Mouse (Mus musculus) lung, postnatal 10 days (tissue): Measurements from ENCODE around the gene Zbtb24.
"Not testable (repeated sequence)": the region's sequence is repeated elsewhere in the genome, so short reads cannot be mapped to it uniquely, and the experiment has no call there.

ENCODE experiments used
- DNase-seq: peaks from one replicate; pipeline ENCODE4 v3.0.0; 2021

Gene Zbtb24

DNA sequence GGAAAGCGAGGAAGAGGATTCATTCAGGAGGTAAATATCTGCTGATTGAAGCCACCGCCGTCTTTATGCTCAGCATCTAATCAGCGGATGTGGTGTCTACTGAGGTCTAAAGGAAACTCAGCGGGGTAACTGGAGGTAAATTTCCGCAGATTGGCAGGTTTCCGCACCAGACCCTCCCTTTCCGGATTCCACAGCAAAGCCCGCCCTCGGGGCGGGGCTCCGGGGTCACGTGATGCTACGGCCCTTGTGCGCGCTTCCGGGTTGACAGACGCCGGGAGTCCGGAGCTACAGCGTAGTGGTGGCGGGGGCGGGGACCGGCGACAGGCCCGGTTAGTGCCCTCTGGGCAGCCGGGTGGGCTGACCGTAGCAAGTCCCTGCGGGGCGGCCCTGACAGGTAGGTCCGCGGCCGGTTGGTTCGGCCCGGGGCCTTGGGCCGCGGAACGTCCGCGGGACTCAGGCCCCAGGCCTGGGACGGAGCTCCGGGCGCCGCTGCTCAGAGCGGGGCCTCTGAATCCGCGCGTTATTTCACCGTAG, at the start of gene Zbtb24:
Gene Zbtb24, plus strand, starts transcription at position 247 of the 534 bp plus-strand sequence.
- peak; percentile 97 for DNase-seq

DNA sequence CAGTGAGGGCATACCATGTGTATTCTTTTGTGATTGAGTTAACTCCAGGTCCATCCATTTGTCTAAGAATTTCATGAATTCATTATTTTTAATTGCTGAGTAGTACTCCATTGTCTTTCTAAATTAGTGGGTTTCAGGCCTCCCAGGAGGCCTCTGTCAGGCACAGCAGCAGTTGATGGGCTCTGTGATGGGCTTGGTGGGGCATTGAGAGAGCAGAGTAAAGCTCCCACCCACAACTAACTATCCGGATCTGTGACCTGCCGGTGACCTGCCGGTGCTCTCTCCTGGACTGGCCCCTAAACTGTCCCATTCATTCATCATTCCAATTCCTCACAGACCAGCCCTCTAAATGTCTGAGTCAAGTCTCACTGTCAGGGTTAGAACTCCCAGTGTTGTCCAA, 49.1 kb upstream of the Zbtb24 start:
- no peak for DNase-seq

DNA sequence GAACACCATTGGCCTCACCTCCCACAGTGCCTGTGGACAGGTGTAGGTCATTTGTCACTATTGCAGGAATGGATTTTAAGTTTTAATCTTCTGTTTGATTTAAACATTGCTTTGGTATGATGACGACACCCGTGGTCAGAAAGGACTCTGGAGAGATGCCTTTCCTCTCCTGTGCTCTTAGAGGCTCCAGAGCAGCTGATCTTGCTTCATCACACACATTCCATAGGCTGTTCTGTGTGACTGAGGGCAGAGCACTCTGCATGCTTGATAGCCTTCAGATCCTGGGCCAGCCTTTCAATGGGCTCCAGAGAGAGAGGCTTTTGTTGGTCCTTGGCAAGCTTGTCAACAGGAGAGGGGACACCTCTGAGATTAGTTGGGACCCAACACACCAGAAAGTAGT, 46.8 kb upstream of the Zbtb24 start:
- DNase-seq = peak; percentile 22

DNA sequence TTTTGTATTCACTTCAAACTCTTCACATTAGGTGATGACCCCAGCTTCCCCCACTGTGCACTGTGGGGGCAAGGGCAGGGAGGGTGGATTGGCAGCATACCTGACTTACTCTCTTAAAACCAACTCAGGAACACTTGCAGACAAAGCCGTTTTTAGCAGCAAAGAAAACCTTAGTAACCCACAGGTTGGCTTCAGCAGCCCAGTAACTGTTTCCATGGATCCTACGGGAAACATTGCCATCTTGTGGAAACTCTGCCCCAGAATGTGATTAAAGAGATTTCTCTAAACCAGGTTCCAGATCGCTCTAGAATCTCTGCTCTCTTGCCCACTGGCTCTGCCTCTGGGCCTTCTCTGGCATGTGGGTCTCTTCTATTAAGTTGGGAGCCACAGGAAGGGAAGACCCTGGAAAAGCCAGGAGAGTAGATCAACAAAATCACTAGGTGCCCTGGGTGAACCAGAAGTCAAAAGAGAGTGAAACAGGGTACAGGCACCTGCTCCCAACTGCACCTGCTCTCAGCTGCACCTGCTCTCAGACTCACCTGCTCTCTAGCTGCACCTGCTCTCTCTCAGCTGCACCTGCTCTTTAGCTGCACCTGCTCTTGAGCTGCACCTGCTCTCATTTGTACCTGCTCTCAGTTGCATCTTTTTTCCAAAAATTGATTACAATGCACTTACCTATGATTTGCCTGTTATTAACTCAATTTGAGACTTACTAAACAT, 46.1 kb upstream of the Zbtb24 start:
- DNase-seq = peak; percentile 23

DNA sequence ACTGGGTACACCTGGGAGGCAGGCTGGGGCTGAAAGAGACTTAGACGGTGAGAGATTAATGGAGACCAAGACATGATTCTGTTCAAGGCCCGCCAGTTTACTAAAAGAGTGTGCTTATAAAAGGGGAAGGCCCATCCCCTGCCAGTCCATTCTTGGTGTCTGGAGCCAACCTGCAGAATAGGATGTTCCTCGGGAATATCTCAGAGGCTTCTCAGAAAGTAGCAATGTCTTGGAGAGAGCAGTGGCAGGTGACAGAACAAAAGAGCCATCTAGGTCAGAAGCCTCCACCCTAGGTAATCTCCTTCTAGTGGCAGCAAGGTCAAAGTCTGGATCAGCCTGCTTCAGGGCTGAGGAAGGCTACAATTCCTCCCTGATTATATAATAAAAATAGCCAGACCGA, 40.0 kb upstream of the Zbtb24 start:
- not testable (repeated sequence) for DNase-seq

DNA sequence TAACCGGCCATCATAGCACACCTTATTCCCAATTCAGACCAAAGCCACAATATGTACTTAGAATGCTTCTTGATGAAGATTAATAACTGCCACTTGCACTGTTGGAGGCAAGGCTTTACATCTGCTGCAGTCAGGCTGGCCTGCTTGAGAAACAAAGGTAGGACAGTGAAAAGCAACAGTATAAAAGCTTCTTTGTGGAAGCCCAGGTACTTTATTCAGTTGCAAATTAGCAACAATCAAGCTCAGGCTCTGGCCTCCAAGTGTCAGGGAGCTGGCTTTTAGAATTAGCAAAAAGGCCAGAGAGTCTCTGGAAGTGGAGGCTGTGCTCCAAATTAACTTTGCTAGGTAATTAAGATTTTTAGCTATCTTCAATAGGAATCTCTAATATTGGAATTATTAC, 39.4 kb upstream of the Zbtb24 start:
- DNase-seq = not testable (repeated sequence)

DNA sequence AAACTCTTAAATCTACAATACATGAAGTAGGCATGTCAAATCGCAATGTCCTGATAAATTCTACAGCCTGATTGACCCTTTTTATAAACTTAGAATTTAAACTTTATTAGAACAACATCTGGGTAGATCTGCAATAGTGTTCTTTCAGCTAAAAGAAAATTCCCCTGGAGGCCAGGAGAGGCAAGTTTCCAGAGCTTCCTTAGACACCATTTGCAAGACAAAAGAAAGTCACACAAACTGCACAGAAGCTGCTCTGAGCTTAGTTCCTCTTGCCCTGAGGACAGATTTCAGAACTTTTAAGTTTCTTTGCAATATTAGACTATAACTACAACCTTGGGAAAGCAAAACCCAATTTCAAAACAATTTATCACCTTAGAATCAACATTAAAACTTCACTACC, 36.7 kb upstream of the Zbtb24 start:
- not testable (repeated sequence) for DNase-seq

DNA sequence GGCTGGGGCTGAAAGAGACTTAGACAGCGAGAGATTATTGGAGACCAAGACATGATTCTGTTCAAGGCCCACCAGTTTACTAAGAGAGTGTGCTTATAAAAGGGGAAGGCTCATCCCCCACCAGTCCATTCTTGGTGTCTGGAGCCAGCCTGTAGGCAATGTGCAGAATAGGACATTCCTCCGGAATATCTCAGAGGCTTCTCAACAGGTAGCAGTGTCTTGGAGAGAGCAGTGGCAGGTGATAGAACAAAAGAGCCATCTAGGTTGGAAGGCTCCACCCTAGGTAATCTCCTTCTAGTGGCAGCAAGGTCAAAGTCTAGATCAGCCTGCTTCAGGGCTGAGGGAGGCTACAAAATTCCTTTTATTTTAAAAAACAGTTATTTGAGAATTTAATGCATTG, 34.8 kb upstream of the Zbtb24 start:
- DNase-seq = not testable (repeated sequence)

DNA sequence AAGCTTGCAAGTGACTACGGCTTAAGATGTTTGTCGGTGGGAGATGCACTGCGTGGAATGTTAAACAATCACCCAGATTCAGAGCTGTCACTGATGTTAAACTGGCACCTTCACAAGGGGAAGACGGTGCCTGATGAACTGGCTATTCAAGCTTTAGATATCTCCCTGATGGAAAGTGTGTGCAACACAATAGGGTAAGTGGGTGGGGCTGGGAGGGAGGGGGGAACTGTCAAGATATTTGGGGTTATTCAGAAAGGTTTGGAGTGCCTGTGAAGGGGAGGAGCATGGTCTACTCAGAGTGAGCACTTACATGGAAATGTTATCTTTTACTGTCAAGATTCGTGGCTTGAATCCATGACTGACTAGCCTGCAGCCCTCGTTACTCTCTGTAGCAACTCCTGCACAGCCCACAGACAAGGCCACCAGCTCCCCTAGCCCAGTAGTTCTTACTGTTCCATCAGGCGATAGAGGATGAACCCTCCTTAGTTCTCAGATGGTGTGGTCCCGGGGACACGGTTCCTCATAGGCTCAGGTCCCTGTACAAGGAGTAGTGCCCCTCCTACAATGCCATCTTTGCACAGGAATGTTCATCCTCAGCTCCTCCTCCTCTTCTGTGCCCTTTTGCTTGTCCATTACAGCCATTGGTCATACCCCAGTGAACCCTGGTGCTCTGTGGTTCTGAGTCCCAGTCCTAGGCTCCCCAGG, 29.5 kb upstream of the Zbtb24 start:
- DNase-seq = no peak

DNA sequence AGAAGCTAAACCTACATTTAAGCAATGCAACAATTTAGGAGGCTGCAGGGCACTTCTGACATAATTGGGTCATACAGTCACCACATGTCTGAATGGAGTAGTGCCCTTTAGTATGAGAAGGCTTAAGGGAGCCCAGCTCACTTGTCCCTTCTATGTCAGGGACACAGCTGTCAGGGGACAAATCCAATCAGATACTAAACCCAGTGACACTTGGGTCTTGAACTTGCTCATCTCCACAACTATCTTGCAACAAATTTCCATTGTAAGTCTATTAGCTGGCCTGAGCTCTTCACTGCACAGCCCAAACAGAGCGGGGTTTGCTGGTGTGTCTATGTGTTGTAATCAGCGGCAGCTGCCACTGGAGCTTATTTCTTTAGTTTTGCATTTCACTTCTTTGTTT, 26.5 kb upstream of the Zbtb24 start:
- DNase-seq = no peak

DNA sequence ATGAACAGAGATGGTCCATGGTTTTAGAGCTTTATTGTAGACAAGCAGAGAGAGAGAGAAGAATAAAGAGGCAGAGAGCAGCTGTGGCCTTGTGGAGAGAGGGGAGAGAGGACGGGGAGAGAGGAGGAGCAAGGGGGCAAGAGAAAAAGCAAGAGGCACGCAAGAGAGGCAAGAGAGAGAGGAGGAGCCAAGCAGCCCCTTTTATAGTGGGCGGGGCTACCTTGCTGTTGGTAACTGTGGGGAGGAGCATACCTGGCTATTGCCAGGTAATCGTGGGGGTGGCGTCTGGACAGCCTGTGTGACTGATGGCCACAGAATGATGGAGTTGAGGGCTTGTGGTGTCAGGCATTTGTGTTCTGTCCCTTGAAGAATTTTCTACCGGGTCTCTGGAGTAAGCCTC, 23.8 kb upstream of the Zbtb24 start:
- DNase-seq = no peak

DNA sequence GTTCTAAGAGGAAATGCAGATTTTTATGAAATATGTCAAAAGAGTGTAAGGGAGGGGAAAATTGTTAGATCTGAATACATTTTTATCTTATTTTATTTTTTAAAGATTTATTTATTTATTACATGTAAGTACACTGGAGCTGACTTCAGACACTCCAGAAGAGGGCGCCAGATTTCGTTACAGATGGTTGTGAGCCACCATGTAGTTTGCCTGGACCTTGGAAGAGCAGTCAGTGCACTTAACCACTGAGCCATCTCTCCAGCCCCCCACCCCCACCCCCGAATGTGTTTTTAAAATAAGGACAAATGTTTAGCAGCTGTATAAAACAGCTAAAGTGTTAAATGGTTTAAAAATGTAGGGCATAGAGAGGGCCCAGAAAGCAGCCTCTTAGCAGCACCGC, 15.6 kb upstream of the Zbtb24 start:
- DNase-seq = peak; percentile 78

DNA sequence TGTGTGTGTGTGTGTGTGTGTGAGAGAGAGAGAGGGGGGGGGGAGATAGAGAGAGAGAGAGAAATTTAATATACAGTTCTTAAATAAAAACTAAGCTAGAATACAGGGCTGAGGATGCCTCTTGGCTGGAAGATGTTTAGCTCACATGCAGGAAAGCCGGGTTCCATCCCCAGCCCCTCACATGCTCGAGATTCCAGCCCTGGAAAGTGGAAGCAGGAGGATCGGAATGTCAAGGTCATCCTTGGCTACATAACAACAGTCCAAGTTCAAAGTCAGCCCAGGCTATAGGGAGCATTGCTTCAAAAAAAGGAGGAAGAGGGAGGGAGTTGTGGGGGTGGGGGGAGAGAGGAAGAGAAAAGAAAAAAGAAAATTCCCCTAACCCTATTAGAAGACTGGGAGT, 15.0 kb upstream of the Zbtb24 start:
- DNase-seq = no peak

DNA sequence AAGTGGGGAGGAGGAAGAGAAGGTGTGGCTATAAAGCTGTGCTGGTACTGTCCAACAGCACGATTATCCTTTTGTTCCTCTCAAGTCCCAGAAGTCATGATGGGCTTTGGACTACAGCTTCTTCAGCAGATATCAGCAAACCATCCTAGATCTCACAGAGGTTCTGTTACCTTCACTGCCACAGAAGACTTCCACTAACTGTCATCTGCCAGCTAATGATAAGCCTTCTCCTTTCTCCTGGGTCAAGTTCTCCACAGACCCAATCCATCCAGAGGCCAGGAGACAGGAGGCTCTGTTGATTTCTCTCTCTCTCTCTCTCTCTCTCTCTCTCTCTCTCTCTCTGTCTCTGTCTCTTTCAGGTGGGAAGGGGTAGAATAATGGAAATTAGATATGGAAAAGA, 2.0 kb upstream of the Zbtb24 start:
- no peak for DNase-seq

DNA sequence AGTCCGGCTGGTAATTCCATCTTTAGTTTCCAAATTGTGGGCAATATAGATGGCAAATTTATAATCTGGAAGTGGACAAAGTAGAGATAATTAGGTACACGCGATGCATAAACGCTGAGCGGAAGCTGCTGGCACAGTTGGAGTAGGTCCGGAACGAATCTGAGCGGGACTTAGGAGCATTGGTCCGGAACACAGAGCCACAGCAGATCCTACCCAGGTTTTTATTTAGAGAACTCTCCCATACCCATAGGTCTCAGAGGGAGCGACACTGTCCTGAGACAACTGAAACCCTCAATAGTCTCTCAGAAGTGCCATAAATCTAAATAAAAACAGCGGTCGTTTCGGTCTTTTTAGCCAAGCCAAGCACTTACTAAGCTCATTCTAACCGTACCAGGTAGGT, 499 bp upstream of the Zbtb24 start:
- peak; percentile 34 for DNase-seq

DNA sequence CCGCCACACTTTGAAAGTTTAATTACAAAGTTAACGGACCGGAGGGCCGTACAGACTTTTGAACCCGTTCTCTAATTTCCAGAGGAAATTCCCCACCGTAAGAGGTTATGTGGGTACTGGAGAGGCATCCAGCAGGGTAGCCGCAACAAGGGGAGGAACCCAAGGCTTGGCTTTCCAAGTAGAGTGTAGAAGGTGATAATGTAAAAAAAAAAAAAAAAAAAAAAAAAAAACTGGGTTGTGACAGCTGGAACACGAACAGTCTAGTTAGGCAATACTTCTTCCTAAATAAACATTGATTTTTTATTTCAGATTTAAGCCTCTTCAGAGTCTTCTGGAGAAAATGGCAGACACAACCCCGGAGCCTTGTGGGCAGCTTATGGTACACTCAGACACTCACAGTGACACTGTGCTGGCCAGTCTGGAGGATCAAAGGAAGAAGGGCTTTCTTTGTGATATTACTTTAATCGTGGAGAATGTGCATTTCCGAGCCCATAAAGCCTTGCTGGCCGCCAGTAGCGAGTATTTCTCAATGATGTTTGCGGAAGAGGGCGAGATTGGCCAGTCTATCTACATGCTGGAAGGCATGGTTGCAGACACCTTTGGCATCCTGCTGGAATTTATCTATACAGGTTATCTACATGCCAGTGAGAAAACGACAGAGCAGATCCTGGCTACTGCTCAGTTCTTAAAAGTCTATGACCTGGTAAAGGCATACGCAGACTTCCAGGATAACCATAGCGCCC, 768 bp downstream of the Zbtb24 start:
- DNase-seq = no peak

DNA sequence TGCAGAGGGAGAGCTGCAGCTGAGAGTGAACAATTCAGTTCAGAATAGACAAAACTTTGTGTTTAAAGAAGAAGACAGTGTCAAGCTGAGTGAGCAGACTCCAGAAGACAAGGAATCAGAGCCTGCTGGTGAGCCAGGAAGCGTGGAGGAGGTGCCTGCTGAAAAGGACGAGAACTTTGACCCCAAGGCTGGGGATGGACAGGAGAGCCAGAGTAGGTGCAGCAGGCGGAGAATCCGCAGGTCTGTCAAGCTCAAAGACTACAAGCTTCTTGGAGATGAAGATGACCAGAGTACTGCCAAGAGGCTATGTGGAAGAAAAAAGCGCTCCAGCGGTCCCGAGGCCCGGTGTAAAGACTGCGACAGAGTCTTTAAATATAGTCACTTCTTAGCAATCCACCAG, 1.5 kb downstream of the Zbtb24 start:
- no peak for DNase-seq

DNA sequence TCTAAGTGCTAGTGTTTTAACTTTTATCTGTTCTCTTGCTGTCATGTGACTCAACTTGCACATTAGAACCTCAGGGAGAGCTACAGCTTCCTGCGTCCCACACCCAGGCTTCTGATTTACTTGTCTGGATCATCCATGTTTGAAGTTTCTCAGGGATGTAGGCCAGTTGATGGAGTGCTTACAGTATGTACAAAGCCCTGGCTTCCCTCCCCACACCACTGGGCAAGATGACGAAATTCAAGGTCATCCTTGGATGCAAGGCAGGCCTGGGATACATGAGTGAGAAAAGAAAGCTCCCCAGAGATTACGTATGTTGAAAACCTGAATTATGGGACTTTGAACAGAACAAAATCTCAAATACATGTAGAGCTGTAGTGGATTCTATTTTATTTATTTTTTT, 2.6 kb downstream of the Zbtb24 start:
- no peak for DNase-seq

DNA sequence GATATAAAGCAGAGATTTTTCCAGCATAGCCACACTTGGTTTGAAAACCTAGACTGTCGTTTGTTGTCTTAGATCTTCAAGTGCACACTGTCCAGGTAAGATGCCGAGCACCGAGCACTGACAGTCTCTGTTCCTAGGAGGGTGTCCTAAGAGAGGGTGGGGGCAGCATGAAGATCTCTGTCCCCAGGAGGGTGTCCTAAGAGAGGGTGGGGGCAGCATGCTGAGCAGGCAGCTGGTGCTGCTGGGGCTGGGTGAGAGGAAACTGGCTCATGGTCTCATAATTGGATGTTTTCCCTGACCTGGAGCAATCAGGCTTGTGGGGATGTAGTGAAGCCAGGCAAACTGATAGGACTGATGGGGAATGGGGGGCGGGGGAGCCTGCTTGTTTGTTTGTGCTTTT, 9.8 kb downstream of the Zbtb24 start:
- no peak for DNase-seq

DNA sequence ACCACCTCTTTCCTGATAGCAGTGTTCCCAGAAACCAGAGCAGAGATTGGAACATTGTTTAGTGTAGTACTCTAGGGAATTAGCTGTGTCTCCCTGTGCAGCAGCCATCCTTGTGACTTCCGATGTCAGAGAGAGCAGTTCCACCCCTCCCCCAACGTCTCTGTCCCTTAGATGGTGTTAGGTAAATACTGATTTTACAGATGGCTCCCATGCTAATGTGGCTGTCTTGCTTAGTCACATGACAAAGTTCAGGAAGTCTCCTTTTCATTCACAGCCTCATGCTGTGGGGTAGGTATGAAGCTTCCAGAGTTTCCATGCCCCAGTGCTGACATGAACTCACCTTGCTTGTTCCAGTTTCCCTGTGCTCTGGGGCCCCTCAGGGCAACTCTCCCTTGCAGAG, 10.3 kb downstream of the Zbtb24 start:
- no peak for DNase-seq

DNA sequence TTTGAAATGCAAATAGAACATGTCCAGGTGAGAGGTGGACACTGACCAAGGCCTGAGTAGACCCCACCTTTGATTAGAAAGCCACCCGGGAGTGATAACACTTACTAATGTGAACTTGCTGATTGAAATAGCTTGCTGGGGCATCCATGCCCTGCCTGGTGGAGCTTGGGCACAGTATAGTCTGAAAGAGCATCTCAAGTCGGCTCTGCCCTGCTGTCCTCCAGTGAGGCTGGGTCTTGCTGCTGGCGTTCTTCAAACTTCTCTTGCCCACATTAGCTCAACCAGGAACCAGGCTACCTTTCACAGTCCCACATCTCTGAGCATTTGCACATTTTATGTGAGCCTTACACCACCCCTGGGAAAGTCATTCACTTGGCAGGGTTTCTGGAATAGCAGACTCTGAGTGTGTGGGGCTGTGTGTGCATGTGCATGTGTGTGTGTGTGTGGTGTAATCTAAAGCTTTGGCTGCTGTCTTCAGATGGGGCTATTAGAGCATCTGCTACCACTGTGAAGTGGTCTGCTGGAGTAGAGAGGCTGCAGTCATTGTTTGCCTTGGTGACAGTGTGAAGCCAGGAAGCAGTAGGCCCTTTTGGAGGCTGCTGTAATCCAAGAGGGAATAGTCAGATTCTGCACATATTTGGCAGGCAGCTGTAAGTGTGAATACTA, 11.0 kb downstream of the Zbtb24 start:
- no peak for DNase-seq

DNA sequence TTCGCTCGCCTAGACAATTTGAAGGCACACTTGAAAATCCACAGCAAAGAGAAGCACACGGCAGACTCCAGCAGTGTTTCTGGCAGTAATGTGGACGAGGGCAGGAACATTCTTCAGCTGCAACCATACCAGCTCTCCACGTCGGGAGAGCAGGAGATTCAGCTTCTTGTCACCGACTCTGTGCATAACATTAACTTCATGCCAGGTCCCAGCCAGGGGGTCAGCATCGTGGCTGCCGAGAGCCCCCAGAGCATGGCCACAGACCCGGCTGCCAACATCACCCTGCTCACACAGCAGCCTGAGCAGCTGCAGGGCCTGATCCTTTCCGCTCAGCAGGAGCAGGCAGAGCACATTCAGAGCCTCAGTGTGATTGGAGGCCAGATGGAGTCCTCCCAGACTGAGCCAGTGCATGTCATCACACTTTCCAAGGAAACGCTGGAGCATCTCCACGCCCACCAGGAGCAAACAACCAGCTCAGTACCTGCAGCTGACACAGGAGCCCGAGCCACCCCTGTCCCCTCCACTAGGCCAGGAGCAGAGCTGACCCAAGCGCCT, 14.3 kb downstream of the Zbtb24 start:
- DNase-seq = no peak

DNA sequence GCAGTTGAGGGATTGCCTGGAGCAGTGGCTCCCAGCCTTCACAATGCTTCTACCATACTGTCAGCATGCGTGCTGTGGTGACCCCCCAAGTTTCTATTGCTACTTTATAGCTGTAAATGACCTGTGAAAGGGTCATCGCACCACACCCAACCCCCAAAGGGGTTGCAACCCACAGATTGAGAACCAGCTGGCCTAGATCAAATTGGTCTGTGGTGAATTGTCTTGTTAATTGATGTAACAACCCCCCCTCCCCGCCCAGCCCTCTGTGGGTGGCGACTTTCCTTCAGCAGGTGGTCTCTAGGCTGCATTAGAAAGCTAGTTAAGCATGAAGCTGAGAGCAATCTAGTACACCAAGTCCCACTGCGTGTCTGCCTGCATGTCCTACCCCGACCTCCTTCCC, 17.1 kb downstream of the Zbtb24 start:
- no peak for DNase-seq
